Mouse (Mus musculus) MEL (cell line): ENCODE measurements around the gene Klb. TPM values are rescaled to one million over a fixed set of nuclear protein-coding genes. Genes with fewer than 3 reads are reported as not detected.

Experiments
- DNase-seq: peaks from one replicate; pipeline ENCODE4 v3.0.0; 2011; ENCODE audit warnings: low read depth, low spot score
- H3K27ac ChIP-seq: 2 replicates; pipeline ENCODE4 v1.5.1; 2012; ENCODE audit warnings: low read depth, mild to moderate bottlenecking, control low read depth, low read length, moderate library complexity; ENCODE audit not compliant: control insufficient read depth
- H3K27me3 ChIP-seq, 2 experiments: fragments of 150-350 bp in 1 of 2; sonication (generic) in 1 of 2; 2 replicates each; pipeline ENCODE4 v1.6.1; 2012; ENCODE audit warnings: low read length in 2 of 2, mild to moderate bottlenecking in 2 of 2, improper control_type of control experiment in 1 of 2, moderate library complexity in 1 of 2; ENCODE audit not compliant: insufficient read depth in 2 of 2, control insufficient read depth in 1 of 2
- H3K36me3 ChIP-seq, 2 experiments: 2 replicates each; pipeline ENCODE4 v1.6.1; 2012 to 2014; ENCODE audit warnings: low read length in 2 of 2, improper control_type of control experiment in 1 of 2, inconsistent platforms in 1 of 2, mild to moderate bottlenecking in 1 of 2; ENCODE audit not compliant: insufficient read depth in 2 of 2, control insufficient read depth in 1 of 2
- H3K4me1 ChIP-seq, 2 experiments: fragments of 150-350 bp in 1 of 2; sonication (generic) in 1 of 2; 2 replicates each; pipeline ENCODE4 v1.6.1; 2012; ENCODE audit warnings: low read length in 2 of 2, improper control_type of control experiment in 1 of 2, mild to moderate bottlenecking in 1 of 2; ENCODE audit not compliant: insufficient read depth in 2 of 2, control insufficient read depth in 1 of 2
- H3K4me3 ChIP-seq, 2 experiments: fragments of 150-350 bp in 1 of 2; sonication (generic) in 1 of 2; 2 replicates each; pipeline ENCODE4 v1.5.1; 2012; ENCODE audit warnings: low read depth in 2 of 2, low read length in 2 of 2, mild to moderate bottlenecking in 2 of 2, moderate library complexity in 2 of 2, control low read depth in 1 of 2, improper control_type of control experiment in 1 of 2; ENCODE audit not compliant: control insufficient read depth in 1 of 2, insufficient read depth in 1 of 2
- H3K79me2 ChIP-seq: 2 replicates; pipeline ENCODE4 v1.6.1; 2012; ENCODE audit warnings: mild to moderate bottlenecking, low read length, moderate library complexity; ENCODE audit not compliant: control insufficient read depth, poor library complexity, insufficient read depth
- H3K9ac ChIP-seq: 2 replicates; pipeline ENCODE4 v1.6.1; 2012; ENCODE audit warnings: low read depth, mild to moderate bottlenecking, control low read depth, low read length, moderate library complexity; ENCODE audit not compliant: control insufficient read depth, poor library complexity, severe bottlenecking
- H3K9me3 ChIP-seq: fragments of 150-350 bp; sonication (generic); replicated peaks from 2 replicates; pipeline ENCODE4 v1.6.1; 2012; ENCODE audit warnings: mild to moderate bottlenecking, low read length, improper control_type of control experiment, moderate library complexity; ENCODE audit not compliant: insufficient read depth
- CHD1 ChIP-seq: IDR thresholded peaks from 2 replicates; pipeline ENCODE4 v1.6.1; 2012; ENCODE audit warnings: low read depth, mild to moderate bottlenecking, inconsistent platforms, low read length, improper control_type of control experiment
- CTCF ChIP-seq, 3 experiments: IDR thresholded peaks in 2 of 3; conservative IDR thresholded peaks in 1 of 3; 2 replicates each; pipeline ENCODE4 v1.5.1; 2011 to 2012; ENCODE audit warnings: low read length in 3 of 3, low read depth in 2 of 3, mild to moderate bottlenecking in 2 of 3, improper control_type of control experiment in 1 of 3, inconsistent platforms in 1 of 3, mixed read lengths in 1 of 3, moderate library complexity in 1 of 3; ENCODE audit not compliant: control insufficient read depth in 1 of 3, insufficient read depth in 1 of 3, poor library complexity in 1 of 3, severe bottlenecking in 1 of 3
- ELF1 ChIP-seq: IDR thresholded peaks from 2 replicates; pipeline ENCODE4 v1.6.1; 2014; ENCODE audit warnings: low read depth, mild to moderate bottlenecking, inconsistent platforms, low read length, improper control_type of control experiment, moderate library complexity
- EP300 ChIP-seq, 2 experiments: IDR thresholded peaks; 2 replicates each; pipeline ENCODE4 v1.6.1; 2011; ENCODE audit warnings: improper control_type of control experiment in 2 of 2, low read length in 2 of 2, low read depth in 1 of 2, mild to moderate bottlenecking in 1 of 2
- ETS1 ChIP-seq: IDR thresholded peaks from 2 replicates; pipeline ENCODE4 v1.6.1; 2012; ENCODE audit warnings: low read depth, mild to moderate bottlenecking, inconsistent platforms, low read length, improper control_type of control experiment, moderate library complexity
- GABPA ChIP-seq: IDR thresholded peaks from 2 replicates; pipeline ENCODE4 v1.6.1; 2012; ENCODE audit warnings: low read depth, mild to moderate bottlenecking, inconsistent platforms, low read length, improper control_type of control experiment, moderate library complexity
- HCFC1 ChIP-seq: IDR thresholded peaks from 2 replicates; pipeline ENCODE4 v1.6.1; 2012; ENCODE audit warnings: low read depth, mild to moderate bottlenecking, inconsistent platforms, low read length, improper control_type of control experiment, moderate library complexity
- KAT2A ChIP-seq: conservative IDR thresholded peaks from 2 replicates; pipeline ENCODE4 v1.6.1; 2012; ENCODE audit warnings: low read depth, low read length, improper control_type of control experiment, inconsistent platforms
- MAFK ChIP-seq: IDR thresholded peaks from 2 replicates; pipeline ENCODE4 v1.6.1; 2011; ENCODE audit warnings: low read depth, mild to moderate bottlenecking, low read length, improper control_type of control experiment, borderline replicate concordance
- MAZ ChIP-seq: IDR thresholded peaks from 2 replicates; pipeline ENCODE4 v1.6.1; 2012; ENCODE audit warnings: low read depth, mild to moderate bottlenecking, inconsistent platforms, low read length, improper control_type of control experiment
- MXI1 ChIP-seq: IDR thresholded peaks from 2 replicates; pipeline ENCODE4 v1.6.1; 2011; ENCODE audit warnings: mild to moderate bottlenecking, low read depth, low read length, improper control_type of control experiment
- MYB ChIP-seq: IDR thresholded peaks from 2 replicates; pipeline ENCODE4 v1.6.1; 2011; ENCODE audit warnings: mild to moderate bottlenecking, low read depth, low read length, improper control_type of control experiment
- NELFE ChIP-seq: IDR thresholded peaks from 2 replicates; pipeline ENCODE4 v1.6.1; 2011; ENCODE audit warnings: low read depth, low read length, improper control_type of control experiment
- POLR2A ChIP-seq, 2 experiments: IDR thresholded peaks; 2 replicates each; pipeline ENCODE4 v1.6.1; 2011 to 2012; ENCODE audit warnings: low read length in 2 of 2, mild to moderate bottlenecking in 2 of 2, control low read depth in 1 of 2, improper control_type of control experiment in 1 of 2, low read depth in 1 of 2, moderate library complexity in 1 of 2; ENCODE audit not compliant: control insufficient read depth in 1 of 2, insufficient read depth in 1 of 2, poor library complexity in 1 of 2
- RAD21 ChIP-seq: IDR thresholded peaks from 2 replicates; pipeline ENCODE4 v1.6.1; 2011; ENCODE audit warnings: mild to moderate bottlenecking, low read depth, low read length, improper control_type of control experiment
- SIN3A ChIP-seq: IDR thresholded peaks from 2 replicates; pipeline ENCODE4 v1.6.1; 2012; ENCODE audit warnings: low read length, improper control_type of control experiment, inconsistent platforms
- SMC3 ChIP-seq: IDR thresholded peaks from 2 replicates; pipeline ENCODE4 v1.6.1; 2011; ENCODE audit warnings: low read depth, low read length, improper control_type of control experiment
- UBTF ChIP-seq: IDR thresholded peaks from 2 replicates; pipeline ENCODE4 v1.6.1; 2012; ENCODE audit warnings: low read depth, mild to moderate bottlenecking, inconsistent platforms, low read length, improper control_type of control experiment, moderate library complexity, borderline replicate concordance; ENCODE audit not compliant: insufficient read depth
- ZC3H11A ChIP-seq: IDR thresholded peaks from 2 replicates; pipeline ENCODE4 v1.6.1; 2012; ENCODE audit warnings: low read depth, mild to moderate bottlenecking, inconsistent platforms, low read length, improper control_type of control experiment
- ZKSCAN1 ChIP-seq: IDR thresholded peaks from 2 replicates; pipeline ENCODE4 v1.6.1; 2012; ENCODE audit warnings: low read depth, mild to moderate bottlenecking, inconsistent platforms, low read length, improper control_type of control experiment, moderate library complexity
- ZMIZ1 ChIP-seq: IDR thresholded peaks from 2 replicates; pipeline ENCODE4 v1.6.1; 2012; ENCODE audit warnings: low read depth, mild to moderate bottlenecking, inconsistent platforms, low read length, improper control_type of control experiment, moderate library complexity
- polyA plus RNA-seq, 2 experiments: library from polyadenylated mRNA; stranded (reverse) in 1 of 2; unstranded in 1 of 2; fragments of >175 nt in 1 of 2; fragments of >200 nt in 1 of 2; gene quantifications; 2 replicates each; pipeline versions ENCODE4 v1.2.1 to v1.2.4; 2012; ENCODE audit warnings: low replicate concordance in 2 of 2, low read depth in 1 of 2; ENCODE audit not compliant: insufficient read length in 2 of 2, insufficient read depth in 1 of 2, missing spikeins in 1 of 2
- total RNA-seq: library from RNA; depleted of rRNA; stranded (reverse); fragments of 300-350 nt; gene quantifications from 2 replicates; pipeline ENCODE4 v1.2.3, GENCODE M21; 2012

Gene Klb
- total and polyA plus RNA-seq, 3 experiments, result 0.04 TPM; not detected in 2

DNA sequence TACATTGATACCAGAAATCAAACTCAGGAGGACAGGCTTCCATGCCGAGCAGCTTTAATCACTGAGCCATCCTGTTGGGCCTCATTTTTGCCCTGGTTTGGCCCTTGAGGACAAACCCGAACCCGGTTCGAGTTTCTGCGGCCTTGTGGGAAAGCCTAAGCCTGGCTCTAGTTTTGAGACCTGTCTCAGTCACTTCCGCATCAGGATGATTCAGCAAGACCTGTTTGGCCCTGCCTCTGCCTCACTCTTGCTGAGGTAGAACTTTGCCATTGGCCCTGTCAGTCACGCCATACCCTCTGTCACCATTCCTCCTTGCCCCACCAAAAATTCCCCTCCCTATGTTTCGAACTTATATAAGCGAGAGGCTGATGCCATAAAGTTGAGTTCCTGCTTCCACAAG, 48.0 kb upstream of the Klb start:
- DNase-seq, result peak; percentile 69
- peak overlapping the region; percentile 76 for H3K27ac ChIP-seq
- H3K9me3 ChIP-seq, result no peaks in the 10 kb centered on the region
- no peaks in the 10 kb centered on the region for H3K27me3 ChIP-seq
- H3K79me2 ChIP-seq, result no peaks in the 10 kb centered on the region
- H3K36me3 ChIP-seq, result peaks cover 6 to 28% of the 10 kb centered on the region in 2 experiments; a peak in 3 of 4 replicates
- TF ChIP-seq ETS1, result peak; percentile 11; the same call in 1 of the 2 replicates
- TF ChIP-seq NELFE, result no peak
- no peak for TF ChIP-seq POLR2A (IDR thresholded peaks at IDR 0.05; ENCODE audit: control insufficient read depth in 1 of 2, insufficient read depth in 1 of 2, low read depth in 1 of 2, low read length in 2 of 2, poor library complexity in 1 of 2)
- TF ChIP-seq MYB, result no peak
- TF ChIP-seq ZKSCAN1, result no peak
- TF ChIP-seq GABPA, result peak; percentile 62; the same call in 1 of the 2 replicates
- no peak for TF ChIP-seq MAZ
- 0 out of 4 replicates have a peak, but pooled peaks of 1 of the 2 experiments have one; percentile 9 for TF ChIP-seq EP300 (IDR thresholded peaks at IDR 0.05; ENCODE audit: low read depth in 1 of 2, low read length in 2 of 2)
- TF ChIP-seq ELF1, result peak; percentile 73
- peak; percentile 69; the same call in 1 of the 2 replicates for TF ChIP-seq MAFK
- TF ChIP-seq UBTF, result no peak
- no peak for TF ChIP-seq RAD21
- TF ChIP-seq HCFC1, result peak; percentile 37; the same call in 1 of the 2 replicates
- TF ChIP-seq ZC3H11A, result 0 out of 2 replicates have a peak, but pooled peaks have one; percentile 5
- no peak for TF ChIP-seq CHD1
- H3K9ac ChIP-seq, result no peak overlapping the region
- no peak overlapping the region for H3K4me3 ChIP-seq
- peaks cover 17 to 26% of the 10 kb centered on the region in 2 experiments for H3K4me1 ChIP-seq

DNA sequence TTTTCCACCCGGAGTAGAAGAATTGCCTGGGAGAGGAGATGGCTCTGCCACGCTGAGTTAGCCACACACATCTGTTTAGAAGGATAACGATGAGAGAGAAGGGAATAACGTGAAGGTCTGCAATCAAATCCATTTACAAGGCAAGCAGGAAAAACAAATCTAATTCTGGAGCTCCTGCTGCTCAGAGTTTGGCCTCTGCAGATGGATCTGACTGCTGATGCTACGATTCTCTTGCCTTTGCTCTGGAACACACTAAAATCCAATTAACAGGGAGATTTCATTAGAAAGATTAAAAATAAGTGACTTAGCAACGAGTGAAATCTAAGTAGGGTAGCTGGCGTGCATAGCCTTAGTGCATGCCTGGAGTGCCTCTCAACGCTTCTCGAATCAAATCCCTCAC, 42.6 kb upstream of the Klb start:
- Histone ChIP-seq H3K9me3 (no peaks in the 10 kb centered on the region), H3K27ac (no peak overlapping the region), H3K9ac (no peak overlapping the region), H3K79me2 (no peaks in the 10 kb centered on the region), H3K36me3 (peaks cover 2 to 8% of the 10 kb centered on the region in 2 experiments; a peak in 3 of 4 replicates), H3K27me3 (no peaks in the 10 kb centered on the region), H3K4me3 (no peak overlapping the region), H3K4me1 (peaks cover 0 to 4% of the 10 kb centered on the region in 2 experiments; a peak in 2 of 4 replicates)
- TF ChIP-seq CTCF (IDR thresholded peaks at IDR 0.05 in 2 of 3, conservative IDR thresholded peaks at IDR 0.05 in 1 of 3; ENCODE audit: control insufficient read depth in 1 of 3, insufficient read depth in 1 of 3, low read depth in 2 of 3, low read length in 3 of 3, poor library complexity in 1 of 3, severe bottlenecking in 1 of 3), result no peak
- no peak for TF ChIP-seq ZMIZ1
- no peak for TF ChIP-seq RAD21
- no peak for TF ChIP-seq MXI1
- no peak for TF ChIP-seq MYB
- no peak for TF ChIP-seq SMC3
- no peak for TF ChIP-seq SIN3A
- no peak for TF ChIP-seq KAT2A
- DNase-seq, result no peak
